29 mouse cellular contexts compared by ENCODE assay signal in genomic region chr19:36680322-36680721, GRCm38 (mm10). TPM values are rescaled to one million over a fixed set of nuclear protein-coding genes. Genes with fewer than 3 reads are reported as not detected.
DNase-seq lines count a peak whose midpoint lies in the region; ATAC-seq and TF ChIP-seq lines count a peak whose summit lies in the region.
"Had no signal": no experiment of that assay in that cellular context is flagged by ENCODE, and none has a peak within 500 bp of the region (broad histone marks: within the 10 kb centered on the region; RNA-seq: fewer than 3 reads in every experiment).

No protein-coding gene starts in this region.

- H3K36me3 ChIP-seq in heart, embryonic 12.5 days = no peaks in the 10 kb centered on the region
- H3K36me3 ChIP-seq in intestine, embryonic 14.5 days (ENCODE audit: control insufficient read depth, insufficient read depth, low read length) = no peaks in the 10 kb centered on the region
- no peaks in the 10 kb centered on the region for H3K36me3 ChIP-seq in intestine, postnatal 0 days (ENCODE audit: control insufficient read depth, insufficient read depth)
- no peaks in the 10 kb centered on the region for H3K36me3 ChIP-seq in heart, postnatal 0 days (replicated peaks; ENCODE audit: control insufficient read depth, insufficient read depth, low read length)
- H3K36me3 ChIP-seq: embryonic facial prominence, embryonic 12.5 days; G1E; hindbrain, embryonic 13.5 days had no signal

- peaks cover 65% of the 10 kb centered on the region for H3K4me1 ChIP-seq in heart, embryonic 12.5 days (replicated peaks)
- H3K4me1 ChIP-seq in intestine, embryonic 14.5 days (replicated peaks; ENCODE audit: control insufficient read depth, insufficient read depth, low read length) = peaks cover 15% of the 10 kb centered on the region; the same call in 1 of the 2 replicates
- H3K4me1 ChIP-seq in intestine, postnatal 0 days (replicated peaks; ENCODE audit: control insufficient read depth, insufficient read depth, low read length) = peaks cover 2% of the 10 kb centered on the region; the same call in 1 of the 2 replicates
- H3K4me1 ChIP-seq in heart, postnatal 0 days (ENCODE audit: control insufficient read depth, insufficient read depth) = peaks cover 68% of the 10 kb centered on the region

- H3K9me3 ChIP-seq in heart, embryonic 12.5 days (replicated peaks) = no peaks in the 10 kb centered on the region
- H3K9me3 ChIP-seq in intestine, embryonic 14.5 days (ENCODE audit: control insufficient read depth, low read length) = no peaks in the 10 kb centered on the region
- no peaks in the 10 kb centered on the region for H3K9me3 ChIP-seq in intestine, postnatal 0 days (ENCODE audit: control insufficient read depth)
- no peaks in the 10 kb centered on the region for H3K9me3 ChIP-seq in heart, postnatal 0 days (replicated peaks; ENCODE audit: control insufficient read depth, low read length)
- H3K9me3 ChIP-seq: embryonic facial prominence, embryonic 12.5 days; G1E; hindbrain, embryonic 13.5 days; megakaryocyte, embryonic 14.5 days had no signal

- H3K27ac ChIP-seq in heart, embryonic 12.5 days (ENCODE audit: poor library complexity, severe bottlenecking) = peak overlapping the region; percentile 79
- no peak overlapping the region for H3K27ac ChIP-seq in intestine, embryonic 14.5 days (ENCODE audit: low read depth)
- no peak overlapping the region for H3K27ac ChIP-seq in intestine, postnatal 0 days (ENCODE audit: low read depth, low read length)
- H3K27ac ChIP-seq in heart, postnatal 0 days (ENCODE audit: low read depth) = peak overlapping the region; percentile 76
- H3K27ac ChIP-seq: liver, embryonic 14.5 days had no signal

- no peaks in the 10 kb centered on the region for H3K27me3 ChIP-seq in heart, embryonic 12.5 days (replicated peaks)
- H3K27me3 ChIP-seq in intestine, embryonic 14.5 days (replicated peaks; ENCODE audit: control insufficient read depth, insufficient read depth, low read length) = no peaks in the 10 kb centered on the region
- no peaks in the 10 kb centered on the region for H3K27me3 ChIP-seq in intestine, postnatal 0 days (replicated peaks; ENCODE audit: control insufficient read depth, insufficient read depth, low read length)
- no peaks in the 10 kb centered on the region for H3K27me3 ChIP-seq in heart, postnatal 0 days (ENCODE audit: control insufficient read depth, insufficient read depth, low read length)
- H3K27me3 ChIP-seq: embryonic facial prominence, embryonic 12.5 days; hindbrain, embryonic 13.5 days had no signal

- ATAC-seq in frontal cortex, adult (ENCODE audit: low TSS enrichment) = peak; percentile 83
- ATAC-seq in heart, embryonic 12.5 days (ENCODE audit: insufficient number of reproducible peaks, low FRiP score) = no peak
- ATAC-seq in intestine, embryonic 14.5 days (replicated peaks; ENCODE audit: low FRiP score, low TSS enrichment, low read depth) = no peak
- no peak for ATAC-seq in intestine, postnatal 0 days
- no peak for ATAC-seq in heart, postnatal 0 days (ENCODE audit: insufficient read depth, low read depth)
- ATAC-seq: forebrain, embryonic 14.5 days had no signal

- WGBS in heart, embryonic 12.5 days = 46% methylated on average over 2 of the region's 2 CpGs
- WGBS in intestine, embryonic 14.5 days = 44% methylated on average over 2 of the region's 2 CpGs
- 67% methylated on average over 2 of the region's 2 CpGs for WGBS in intestine, postnatal 0 days
- 27% methylated on average over 2 of the region's 2 CpGs for WGBS in heart, postnatal 0 days

- DNase-seq in frontal cortex, postnatal 10 days (ENCODE audit: low spot score in 2 of 2) = no peak
- DNase-seq in heart, postnatal 36 days = no peak
- peak; percentile 40 for DNase-seq in intestine, embryonic 14.5 days (ENCODE audit: low spot score)
- DNase-seq in heart, postnatal 0 days (ENCODE audit: low spot score) = no peak
- DNase-seq in cerebellum, adult 8-10 months = no peak
- DNase-seq: adrenal gland, postnatal 10 days; cerebellum, adult 11 months; cerebellum, adult 9-11 months; embryo, embryonic 11 days; gastrocnemius, postnatal 10 days; kidney, adult 11 months; kidney, postnatal 14 days; layer of hippocampus, adult 9-11 months; liver; lung, postnatal 4 days; midbrain, embryonic 14.5 days; thymus, adult 2 months; thymus, postnatal 36 days had no signal

- TF ChIP-seq EP300 in heart, postnatal 0 days (IDR thresholded peaks at IDR 0.05; ENCODE audit: low read depth) = no peak

- no peak for TF ChIP-seq CTCF in intestine, postnatal 0 days (IDR thresholded peaks at IDR 0.05; ENCODE audit: low read depth)
- no peak for TF ChIP-seq CTCF in heart, postnatal 0 days (IDR thresholded peaks at IDR 0.05; ENCODE audit: low read depth)

- intact Hi-C loops in heart, postnatal 36 days (cut with DNase I) = no loop called here

- no peak overlapping the region for H3K9ac ChIP-seq in heart, embryonic 12.5 days
- no peak overlapping the region for H3K9ac ChIP-seq in intestine, embryonic 14.5 days (ENCODE audit: low read length)
- no peak overlapping the region for H3K9ac ChIP-seq in intestine, postnatal 0 days (ENCODE audit: low read depth, low read length)
- no peak overlapping the region for H3K9ac ChIP-seq in heart, postnatal 0 days (replicated peaks; ENCODE audit: low read depth, low read length)
- H3K9ac ChIP-seq: embryonic facial prominence, embryonic 12.5 days; hindbrain, embryonic 13.5 days; liver, embryonic 14.5 days; lung, embryonic 14.5 days had no signal

- H3K4me3 ChIP-seq in heart, embryonic 12.5 days = no peak overlapping the region
- H3K4me3 ChIP-seq in intestine, embryonic 14.5 days (ENCODE audit: low read depth, low read length) = no peak overlapping the region
- H3K4me3 ChIP-seq in intestine, postnatal 0 days (ENCODE audit: low read depth, low read length) = no peak overlapping the region
- no peak overlapping the region for H3K4me3 ChIP-seq in heart, postnatal 0 days (ENCODE audit: low read depth, low read length)
- H3K4me3 ChIP-seq: embryonic facial prominence, embryonic 12.5 days; hindbrain, embryonic 13.5 days; megakaryocyte, embryonic 14.5 days had no signal

- H3K4me2 ChIP-seq in heart, embryonic 12.5 days = no peak overlapping the region
- no peak overlapping the region for H3K4me2 ChIP-seq in intestine, embryonic 14.5 days (ENCODE audit: low read length)
- no peak overlapping the region for H3K4me2 ChIP-seq in intestine, postnatal 0 days (replicated peaks; ENCODE audit: low read depth)
- no peak overlapping the region for H3K4me2 ChIP-seq in heart, postnatal 0 days (ENCODE audit: low read depth, low read length)
- H3K4me2 ChIP-seq: embryonic facial prominence, embryonic 12.5 days; hindbrain, embryonic 13.5 days; lung, embryonic 14.5 days had no signal

RNA-seq across cellular contexts. Expression of gene Ppp1r3c, which starts 56.1 kb away (rescaled TPM):
- polyA plus RNA-seq in heart, embryonic 12.5 days (2016; fragmentation: Nextera tagmentation; extraction: Ambion mirVana) = 53.3 and 55.1 TPM in 2 replicates
- 100 to 1,000 TPM in 1 of 2 experiments, 10 to 100 TPM in 1; 65.8 to 116 TPM for total RNA-seq in heart, postnatal 36 days (2021)
- 10.0 and 11.7 TPM in 2 replicates for polyA plus RNA-seq in intestine, embryonic 14.5 days (2014; fragmentation: Nextera tagmentation; extraction: Ambion mirVana)
- 3.6 and 4.0 TPM in 2 replicates for polyA plus RNA-seq in intestine, postnatal 0 days (2015; fragmentation: Nextera tagmentation; extraction: Ambion mirVana)
- total RNA-seq in heart, postnatal 0 days (2014; rRNA removed; ENCODE audit: low replicate concordance) = 35.1 and 56.9 TPM in 2 replicates
- 39.0 and 44.6 TPM in 2 replicates for polyA plus RNA-seq in heart, postnatal 0 days (2015; fragmentation: Nextera tagmentation; extraction: Ambion mirVana)
- total RNA-seq: monocyte, adult 5-6 weeks had no signal
- polyA plus RNA-seq: G1E had no signal

Comparison
In these comparisons a context has a peak if more than half of its experiments do, and no peak if none do; other contexts are left out.
1. H3K27ac ChIP-seq: peak in heart, embryonic 12.5 days (single experiment) and heart, postnatal 0 days (single experiment); none in intestine, embryonic 14.5 days (single experiment) and intestine, postnatal 0 days (single experiment).